Mouse (Mus musculus) bone marrow macrophage, adult 2 months (primary cell): Measurements from ENCODE around the gene Dlgap1. TPM values are rescaled to one million over a fixed set of nuclear protein-coding genes. Genes with fewer than 3 reads are reported as not detected.

Source experiments
- H3K27ac ChIP-seq: 2 replicates; pipeline ENCODE4 v1.5.1; 2012; ENCODE audit warnings: low read depth, low read length; ENCODE audit not compliant: insufficient read depth
- H3K4me1 ChIP-seq: 2 replicates; pipeline ENCODE4 v1.6.1; 2012; ENCODE audit warnings: low read length; ENCODE audit not compliant: control insufficient read depth, insufficient read depth
- H3K4me3 ChIP-seq: 2 replicates; pipeline ENCODE4 v1.5.1; 2012; ENCODE audit warnings: mild to moderate bottlenecking, low read length, moderate library complexity; ENCODE audit not compliant: insufficient read depth
- CTCF ChIP-seq: IDR thresholded peaks from 2 replicates; pipeline ENCODE4 v1.5.1; 2012; ENCODE audit warnings: low read depth, mild to moderate bottlenecking, low read length, moderate library complexity
- POLR2A ChIP-seq: IDR thresholded peaks from 2 replicates; pipeline ENCODE4 v1.6.1; 2012; ENCODE audit warnings: mild to moderate bottlenecking, low read depth, low read length, borderline replicate concordance
- polyA plus RNA-seq: library from polyadenylated mRNA; stranded (reverse); fragments of >200 nt; gene quantifications from 2 replicates; pipeline ENCODE4 v1.2.4, GENCODE M21; 2012; ENCODE audit not compliant: missing spikeins, insufficient read depth, insufficient read length

The Dlgap1 gene
- polyA plus RNA-seq, 1 experiment: not detected

DNA sequence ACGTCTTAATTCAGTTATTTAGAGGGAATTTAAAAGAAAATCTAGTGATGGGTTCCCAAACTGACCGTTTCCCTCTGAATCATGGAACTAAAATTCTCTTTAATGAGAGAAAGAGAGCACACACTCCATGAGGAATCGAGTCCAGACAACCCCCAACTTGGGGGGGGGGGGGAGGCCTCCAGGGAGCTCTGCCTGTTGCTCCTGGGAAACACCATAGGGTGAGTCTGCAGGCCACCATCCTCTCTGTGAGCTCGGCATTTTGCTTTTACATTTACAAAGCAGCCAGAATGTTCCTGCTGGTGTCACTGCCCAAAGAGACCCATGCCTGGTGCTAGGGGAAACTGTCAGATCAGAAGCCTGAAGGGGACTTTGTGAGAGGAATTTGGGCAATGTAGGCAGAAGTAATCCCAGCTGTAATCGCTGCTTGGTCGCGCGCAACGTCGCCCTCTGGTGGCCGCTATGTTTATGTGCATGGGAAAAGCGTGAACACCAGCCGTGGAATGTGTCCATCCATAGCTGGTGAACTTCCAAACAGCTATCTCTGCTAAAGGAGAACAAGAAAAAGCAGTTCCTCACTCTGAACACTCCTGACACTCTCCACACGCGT is 714.8 kb downstream of the Dlgap1 start:
- H3K4me1 ChIP-seq: no peaks in the 10 kb centered on the region
- H3K27ac ChIP-seq: no peak overlapping the region
- no peak overlapping the region for H3K4me3 ChIP-seq
- TF ChIP-seq CTCF (peak; percentile 80; the same call in 1 of the 2 replicates), POLR2A (no peak)

DNA sequence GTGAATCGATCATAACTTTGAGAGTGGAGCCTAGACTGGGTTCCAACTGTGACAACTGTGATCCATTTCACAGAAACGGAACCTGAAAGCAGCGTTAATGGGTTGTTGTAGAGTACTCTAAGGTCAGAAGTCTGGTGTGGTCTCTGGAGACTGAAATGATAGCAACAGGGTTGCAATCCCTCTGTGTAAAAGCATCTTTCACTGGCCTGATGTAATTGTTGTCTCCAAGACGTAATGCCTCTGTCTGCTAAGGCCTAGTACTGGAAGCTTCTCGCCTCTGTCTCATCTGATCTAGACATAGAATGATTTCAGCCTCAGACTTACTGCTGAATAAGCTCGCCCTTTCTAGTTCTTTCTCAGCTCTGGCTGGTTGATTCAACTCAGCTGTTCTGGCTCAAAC is 721.3 kb downstream of the Dlgap1 start:
- TF ChIP-seq POLR2A: no peak
- TF ChIP-seq CTCF: no peak
- H3K4me1 ChIP-seq: no peaks in the 10 kb centered on the region
- no peak overlapping the region for H3K4me3 ChIP-seq
- no peak overlapping the region for H3K27ac ChIP-seq

DNA sequence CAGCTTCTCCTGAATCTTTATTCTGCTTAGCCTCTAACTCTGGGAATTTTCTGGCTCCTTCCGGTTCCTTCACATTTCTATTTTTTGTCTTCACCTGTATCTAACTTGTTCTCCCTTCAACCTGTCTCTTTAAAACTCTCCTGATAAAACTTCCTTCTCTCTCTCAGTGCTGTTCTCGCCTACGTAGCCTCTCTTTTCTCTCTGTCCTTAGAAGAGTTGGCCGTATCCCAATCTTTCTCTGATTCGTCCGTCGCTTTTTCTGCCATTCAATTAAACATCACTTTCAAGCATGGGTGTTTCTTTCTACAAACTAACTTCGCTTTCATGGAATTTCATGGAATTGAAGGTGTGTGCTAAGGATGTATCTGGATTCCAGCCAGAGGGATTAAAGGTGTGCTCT is 721.7 kb downstream of the Dlgap1 start:
- Histone ChIP-seq H3K27ac (no peak overlapping the region), H3K4me3 (no peak overlapping the region), H3K4me1 (no peaks in the 10 kb centered on the region)
- no peak for TF ChIP-seq POLR2A
- TF ChIP-seq CTCF: no peak

DNA sequence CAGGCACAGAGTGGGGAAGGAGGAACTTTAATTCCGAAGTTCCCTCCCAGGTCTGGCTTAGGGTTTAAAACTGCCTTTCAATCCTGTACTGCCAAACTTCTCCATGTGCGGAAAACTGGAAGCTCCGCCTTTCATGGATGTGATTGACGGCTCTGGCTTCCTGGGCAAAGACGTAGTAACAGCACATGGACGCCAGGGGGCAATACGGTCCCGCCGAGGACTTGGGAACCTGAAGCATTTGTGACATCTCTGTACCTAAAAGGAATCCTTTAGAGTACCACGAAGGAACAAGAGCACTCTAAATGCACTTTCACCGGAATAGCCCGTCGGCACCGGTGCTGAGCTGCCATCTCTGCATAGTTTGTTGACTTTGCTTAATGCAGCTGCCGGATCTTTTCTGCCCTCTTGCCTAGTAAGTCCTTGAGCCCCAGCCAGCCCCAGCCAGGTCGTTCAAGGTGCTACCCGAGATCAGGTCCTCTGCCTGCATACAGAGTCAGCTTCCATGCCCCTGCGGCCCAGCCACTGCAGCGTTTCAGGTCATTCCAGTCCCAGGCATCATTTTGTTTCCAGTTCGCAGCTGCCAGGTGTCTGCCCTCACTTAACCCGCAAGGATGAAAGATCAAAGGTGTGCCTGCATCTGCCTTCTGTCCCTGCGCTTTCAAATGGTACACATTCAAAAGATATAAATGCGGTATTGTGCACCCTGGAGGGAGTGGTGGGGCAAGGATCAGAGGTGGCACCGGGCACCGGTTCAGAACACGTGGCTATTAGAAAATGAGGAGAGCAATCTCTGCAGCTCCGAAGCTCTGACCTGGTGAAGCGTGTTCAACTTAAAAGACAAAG is 738.3 kb downstream of the Dlgap1 start:
- Histone ChIP-seq H3K4me1 (peaks cover 27% of the 10 kb centered on the region), H3K4me3 (no peak overlapping the region), H3K27ac (no peak overlapping the region)
- TF ChIP-seq CTCF (peak; percentile 83), POLR2A (no peak)

DNA sequence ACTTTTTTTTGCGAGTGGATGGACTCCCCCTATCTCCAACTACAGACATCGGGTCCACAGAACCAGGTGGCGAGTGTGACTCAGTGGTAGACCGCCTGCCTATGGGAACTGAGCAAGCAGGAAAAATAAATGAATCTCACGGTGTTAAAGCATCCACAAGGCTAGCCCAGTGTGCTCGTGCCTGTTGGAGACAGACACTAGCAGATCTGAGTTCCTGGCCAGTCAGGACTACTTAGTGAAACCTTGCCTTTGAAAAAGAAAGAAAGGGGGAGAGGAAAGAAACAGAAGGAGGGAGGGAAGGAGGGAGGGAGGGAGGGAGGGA is 738.9 kb downstream of the Dlgap1 start:
- H3K4me1 ChIP-seq: peaks cover 27% of the 10 kb centered on the region
- no peak overlapping the region for H3K4me3 ChIP-seq
- no peak overlapping the region for H3K27ac ChIP-seq
- no peak for TF ChIP-seq POLR2A
- no peak for TF ChIP-seq CTCF

DNA sequence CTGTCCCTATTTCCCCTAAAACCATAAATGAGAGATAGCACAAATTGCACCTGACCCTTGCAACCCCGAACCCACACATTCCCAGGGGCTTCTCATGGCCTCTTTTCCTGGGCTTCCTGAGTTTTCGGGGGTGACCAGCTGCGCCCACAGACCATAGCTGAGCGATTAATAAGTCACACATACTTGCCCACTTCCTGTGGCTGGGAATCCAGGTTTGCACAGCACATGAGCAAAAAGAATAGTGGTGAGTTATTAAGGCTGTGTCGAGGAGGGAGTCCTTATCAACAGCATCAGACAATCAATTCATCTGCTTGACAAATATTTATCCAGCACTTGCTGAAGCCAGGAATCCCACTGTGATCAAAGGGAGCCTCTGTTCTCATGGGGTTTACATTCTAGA is 740.7 kb downstream of the Dlgap1 start:
- Histone ChIP-seq H3K27ac (no peak overlapping the region), H3K4me3 (no peak overlapping the region), H3K4me1 (peaks cover 21% of the 10 kb centered on the region)
- TF ChIP-seq CTCF (no peak), POLR2A (no peak)

DNA sequence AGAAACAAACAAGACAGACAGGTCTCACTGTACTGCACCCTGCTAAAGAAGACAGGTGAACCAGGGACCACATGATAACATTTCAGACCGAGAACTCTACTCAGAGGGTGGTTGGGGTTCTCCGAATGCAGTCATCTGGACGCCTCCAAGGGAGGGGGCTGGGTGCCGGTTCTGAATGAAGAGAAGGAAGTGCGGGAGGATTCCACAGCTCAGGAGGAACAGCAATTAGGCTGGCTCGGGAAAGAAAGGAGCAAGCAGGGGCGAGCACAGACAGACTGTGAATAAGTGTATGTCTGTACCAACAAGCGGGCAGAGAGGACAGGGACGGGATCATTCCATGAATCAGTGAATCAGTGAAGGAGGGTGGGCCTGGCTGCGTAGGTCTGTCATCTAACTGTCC is 744.6 kb downstream of the Dlgap1 start:
- Histone ChIP-seq H3K27ac (no peak overlapping the region), H3K4me3 (no peak overlapping the region), H3K4me1 (peaks cover 7% of the 10 kb centered on the region)
- TF ChIP-seq POLR2A: no peak
- TF ChIP-seq CTCF: no peak

DNA sequence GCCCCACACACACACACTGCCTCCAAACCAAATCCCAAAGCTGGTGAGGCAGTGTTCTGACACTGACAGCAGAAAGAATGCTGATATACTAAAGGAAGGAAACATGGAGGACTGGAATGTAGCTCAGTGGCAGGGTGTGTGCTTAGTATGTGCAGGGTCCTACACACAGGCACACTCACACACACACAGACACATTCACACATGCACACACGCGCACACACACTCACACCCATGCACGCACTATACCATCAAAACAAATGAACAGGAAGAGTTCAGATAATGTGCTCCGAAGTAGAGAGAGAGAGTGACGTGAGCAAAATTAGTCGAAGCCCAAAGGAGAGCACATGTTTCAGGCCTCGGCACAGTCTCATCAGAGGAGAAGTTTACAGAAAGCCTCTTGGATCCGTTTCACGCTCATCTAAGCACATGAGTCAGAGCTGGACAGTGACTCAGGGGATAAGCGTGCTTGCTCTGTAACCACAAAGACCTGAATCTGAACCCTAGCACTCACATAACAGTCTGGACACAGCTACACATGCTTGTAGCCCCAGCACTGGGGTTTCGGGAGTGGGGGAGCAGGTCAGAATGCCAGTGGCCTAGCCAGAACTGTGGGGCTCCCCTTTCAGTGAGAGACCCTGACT is 750.9 kb downstream of the Dlgap1 start:
- H3K4me1 ChIP-seq: peaks cover 27% of the 10 kb centered on the region
- H3K4me3 ChIP-seq: no peak overlapping the region
- H3K27ac ChIP-seq: peak overlapping the region; percentile 21; the same call in 1 of the 2 replicates
- TF ChIP-seq POLR2A: no peak
- no peak for TF ChIP-seq CTCF

DNA sequence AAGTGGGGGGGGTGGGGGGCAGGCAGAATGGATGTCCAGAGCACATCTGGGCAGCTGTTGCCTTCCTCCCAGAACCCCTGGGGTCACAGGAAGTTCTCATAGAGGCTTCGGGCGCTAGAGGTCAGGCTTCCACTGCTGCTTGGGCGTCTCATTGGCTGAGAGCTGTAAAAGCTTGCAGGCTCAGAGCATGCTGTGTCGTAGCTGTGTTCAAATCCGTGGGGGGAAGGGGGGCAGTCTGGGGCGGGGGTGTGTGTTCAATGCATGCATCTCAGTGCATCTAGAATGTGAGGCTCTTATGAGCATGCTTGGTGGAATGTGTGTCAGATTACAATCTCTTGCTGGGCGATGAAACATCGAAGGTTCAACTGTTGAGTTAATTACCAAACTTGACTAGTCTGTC is 751.9 kb downstream of the Dlgap1 start:
- Histone ChIP-seq H3K27ac (no peak overlapping the region), H3K4me1 (peaks cover 27% of the 10 kb centered on the region)
- TF ChIP-seq POLR2A (no peak), CTCF (no peak)

DNA sequence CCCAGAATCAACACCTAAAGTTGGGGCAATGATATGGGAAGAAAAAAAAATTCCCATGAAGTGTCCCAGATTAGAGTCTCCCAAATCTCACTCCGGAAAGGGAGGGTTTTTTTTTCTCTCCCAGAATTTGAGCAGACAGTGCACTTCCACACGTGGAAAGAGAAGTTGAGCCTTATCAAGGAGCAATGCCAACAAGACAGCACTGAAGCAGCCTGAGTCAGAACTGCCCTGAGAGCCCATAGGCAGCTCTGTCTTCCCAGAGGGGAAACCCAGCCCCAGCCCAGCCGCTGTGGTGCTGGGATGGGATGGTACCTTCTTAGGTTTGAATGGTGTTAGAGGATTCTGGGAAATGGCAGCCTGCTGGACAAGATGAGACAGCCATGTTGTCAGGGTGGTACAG is 753.3 kb downstream of the Dlgap1 start:
- Histone ChIP-seq H3K4me3 (no peak overlapping the region), H3K4me1 (peaks cover 30% of the 10 kb centered on the region), H3K27ac (no peak overlapping the region)
- TF ChIP-seq CTCF (no peak), POLR2A (no peak)

More for the DNA sequence above, 751.9 kb downstream of the Dlgap1 start:
- H3K4me3 ChIP-seq: no peak overlapping the region
